Mouse (Mus musculus) hindbrain, embryonic 16.5 days (tissue): ENCODE results near the gene Slain2. TPM values are rescaled to one million over a fixed set of nuclear protein-coding genes. Genes with fewer than 3 reads are reported as not detected.
"Not testable (repeated sequence)": the region's sequence is repeated elsewhere in the genome, so short reads cannot be mapped to it uniquely, and the experiment has no call there.

Experiments used
- ATAC-seq: fragments of 200-750 bp; cut with Nextera tagmentation; 2 replicates; pipeline ENCODE4 v1.8.0; 2017; ENCODE audit warnings: moderate TSS enrichment, moderate library complexity
- H3K27ac ChIP-seq: fragments of 300-500 bp; sonication (generic); 2 replicates; pipeline ENCODE4 v1.5.1; 2014; ENCODE audit warnings: low read depth, mild to moderate bottlenecking, control low read depth, low read length, moderate library complexity
- H3K27me3 ChIP-seq: fragments of 300-500 bp; sonication (generic); replicated peaks from 2 replicates; pipeline ENCODE4 v1.6.1; 2014; ENCODE audit warnings: low read length; ENCODE audit not compliant: control insufficient read depth, insufficient read depth
- H3K36me3 ChIP-seq: fragments of 300-500 bp; sonication (generic); 2 replicates; pipeline ENCODE4 v1.6.1; 2014; ENCODE audit warnings: mild to moderate bottlenecking, low read length, moderate library complexity, mixed read lengths; ENCODE audit not compliant: control insufficient read depth, insufficient read depth
- H3K4me1 ChIP-seq: fragments of 300-500 bp; sonication (generic); 2 replicates; pipeline ENCODE4 v1.6.1; 2014; ENCODE audit warnings: low read depth, low read length; ENCODE audit not compliant: control insufficient read depth, insufficient read depth
- H3K4me2 ChIP-seq: fragments of 300-500 bp; sonication (generic); 2 replicates; pipeline ENCODE4 v1.6.1; 2014; ENCODE audit warnings: mild to moderate bottlenecking, low read length, control low read depth, moderate library complexity
- H3K4me3 ChIP-seq: fragments of 300-500 bp; sonication (generic); 2 replicates; pipeline ENCODE4 v1.5.1; 2014; ENCODE audit warnings: mild to moderate bottlenecking, low read length, control low read depth, moderate library complexity
- H3K9ac ChIP-seq: fragments of 300-500 bp; sonication (generic); 2 replicates; pipeline ENCODE4 v1.6.1; 2014; ENCODE audit warnings: low read depth, mild to moderate bottlenecking, control low read depth, low read length, moderate library complexity
- H3K9me3 ChIP-seq: fragments of 300-500 bp; sonication (generic); 2 replicates; pipeline ENCODE4 v1.6.1; 2014; ENCODE audit warnings: mild to moderate bottlenecking, low read length, moderate library complexity; ENCODE audit not compliant: control insufficient read depth
- WGBS: fragments of 180-500 bp; shearing (Covaris S2); extraction: QIAGEN DNeasy Blood & Tissue Kit; methylation state at CpG from one replicate; pipeline ENCODE4 v1.1.7; 2014; 5-methylcytosine and 5-hydroxymethylcytosine counted together
- polyA plus RNA-seq: library from polyadenylated mRNA; unstranded; fragments of >200 nt; fragmentation: Nextera tagmentation; extraction: Ambion mirVana; gene quantifications from 2 replicates; pipeline ENCODE4 v1.2.1, GENCODE M21; 2015

Gene Slain2
- polyA plus RNA-seq, 1 experiment from 2014 or later, result 12.6 TPM

GRCm38 (mm10) chr5:72933026-72933675, 19.0 kb downstream of the Slain2 start:
- Histone ChIP-seq H3K27me3 (no peaks in the 10 kb centered on the region), H3K9me3 (no peaks in the 10 kb centered on the region), H3K36me3 (peaks cover 5% of the 10 kb centered on the region), H3K4me2 (no peak overlapping the region), H3K27ac (no peak overlapping the region), H3K4me3 (no peak overlapping the region), H3K4me1 (no peaks in the 10 kb centered on the region), H3K9ac (no peak overlapping the region)
- WGBS, result 96% methylated on average over 17 of the region's 17 CpGs
- ATAC-seq, result no peak; the same call in 1 of the 2 replicates

DNA sequence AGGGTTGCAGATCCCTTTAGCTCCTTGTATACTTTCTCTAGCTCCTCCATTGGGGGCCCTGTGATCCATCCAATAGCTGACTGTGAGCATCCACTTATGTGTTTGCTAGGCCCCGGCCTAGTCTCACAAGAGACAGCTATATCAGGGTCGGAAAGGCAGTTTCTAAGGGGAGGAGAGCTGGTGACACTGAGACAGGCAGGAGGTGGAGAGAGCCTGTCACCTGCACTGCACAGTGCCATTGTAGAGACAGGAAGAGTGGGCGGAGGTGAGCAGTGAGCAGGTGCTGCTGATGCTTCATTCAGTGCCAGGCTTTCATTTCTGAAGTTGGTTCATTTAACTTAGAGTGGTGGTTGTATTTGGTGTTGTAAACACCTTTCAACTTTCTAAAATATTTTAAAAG, 24.3 kb downstream of the Slain2 start:
- not testable (repeated sequence) for H3K4me3 ChIP-seq, H3K9me3 ChIP-seq, H3K9ac ChIP-seq, ATAC-seq, H3K4me1 ChIP-seq, H3K4me2 ChIP-seq, H3K27me3 ChIP-seq, H3K36me3 ChIP-seq, H3K27ac ChIP-seq
- 97% methylated on average over 3 of the region's 3 CpGs for WGBS

DNA sequence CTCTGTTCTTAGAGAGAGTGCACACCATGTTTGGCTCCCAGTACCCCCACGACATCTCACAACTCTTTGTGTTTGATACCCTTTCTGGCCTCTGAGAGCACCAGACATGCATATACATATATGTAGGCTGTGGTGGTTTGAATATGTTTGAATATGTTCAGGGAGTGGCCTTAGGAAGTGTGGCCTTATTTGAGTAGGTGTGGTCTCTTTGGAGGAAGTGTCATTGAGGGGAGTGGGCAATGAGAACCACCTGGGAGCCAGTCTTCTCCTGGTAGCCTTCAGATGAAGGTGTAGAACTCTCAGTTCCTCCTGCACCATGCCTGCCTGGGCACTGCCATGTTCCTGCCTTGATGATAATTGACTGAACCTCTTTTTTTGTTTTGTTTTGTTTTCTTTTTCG, 25.2 kb downstream of the Slain2 start:
- H3K36me3 ChIP-seq, result no peaks in the 10 kb centered on the region
- H3K27ac ChIP-seq, result no peak overlapping the region
- no peaks in the 10 kb centered on the region for H3K27me3 ChIP-seq
- WGBS, result 96% methylated on average over 2 of the region's 2 CpGs
- ATAC-seq, result no peak
- no peaks in the 10 kb centered on the region for H3K4me1 ChIP-seq
- no peak overlapping the region for H3K4me3 ChIP-seq
- H3K9ac ChIP-seq, result no peak overlapping the region
- no peak overlapping the region for H3K4me2 ChIP-seq
- H3K9me3 ChIP-seq, result no peaks in the 10 kb centered on the region

GRCm38 (mm10) chr5:72940906-72941432, 26.9 kb downstream of the Slain2 start:
- Histone ChIP-seq H3K9me3 (no peaks in the 10 kb centered on the region), H3K4me2 (no peak overlapping the region), H3K9ac (no peak overlapping the region), H3K4me3 (no peak overlapping the region), H3K27ac (no peak overlapping the region), H3K4me1 (no peaks in the 10 kb centered on the region), H3K27me3 (no peaks in the 10 kb centered on the region), H3K36me3 (no peaks in the 10 kb centered on the region)
- 92% methylated on average over 5 of the region's 5 CpGs for WGBS
- no peak for ATAC-seq

- no peak for ATAC-seq
- H3K4me2 ChIP-seq, result no peak overlapping the region
- WGBS, result 85% methylated on average over 1 of the region's 1 CpGs
- no peaks in the 10 kb centered on the region for H3K4me1 ChIP-seq
- H3K36me3 ChIP-seq, result peaks cover 3% of the 10 kb centered on the region; the same call in 1 of the 2 replicates
- no peaks in the 10 kb centered on the region for H3K27me3 ChIP-seq
- no peak overlapping the region for H3K27ac ChIP-seq
- H3K9me3 ChIP-seq, result no peaks in the 10 kb centered on the region
- H3K9ac ChIP-seq, result no peak overlapping the region
- no peak overlapping the region for H3K4me3 ChIP-seq
Observed at GRCm38 (mm10) chr5:72948136-72948535, 34.0 kb downstream of the Slain2 start.

DNA sequence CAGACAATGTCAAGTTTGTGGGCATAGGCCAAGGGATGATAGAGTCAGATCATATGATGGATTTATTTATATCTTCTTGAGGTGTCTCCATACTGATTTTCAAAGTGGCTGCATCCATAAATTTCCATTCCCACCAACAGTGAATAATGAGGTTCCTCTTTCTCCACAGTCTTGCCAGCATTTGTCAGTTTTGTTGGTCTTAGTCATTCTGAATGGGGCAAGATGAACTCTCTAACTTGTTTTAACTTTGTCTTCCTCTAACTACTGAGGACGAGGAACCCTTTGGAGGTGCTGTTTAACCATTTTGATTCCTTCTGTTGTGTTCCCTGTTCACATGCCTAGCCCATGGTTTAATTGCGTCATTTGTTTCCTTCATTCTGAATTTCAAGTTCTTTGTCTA, 36.1 kb downstream of the Slain2 start:
- no peak overlapping the region for H3K4me2 ChIP-seq
- ATAC-seq, result no peak
- H3K4me1 ChIP-seq, result no peaks in the 10 kb centered on the region
- no peaks in the 10 kb centered on the region for H3K27me3 ChIP-seq
- WGBS, result 83% methylated on average over 2 of the region's 2 CpGs
- no peak overlapping the region for H3K4me3 ChIP-seq
- no peak overlapping the region for H3K9ac ChIP-seq
- H3K9me3 ChIP-seq, result no peaks in the 10 kb centered on the region
- H3K27ac ChIP-seq, result no peak overlapping the region
- peaks cover 3% of the 10 kb centered on the region; the same call in 1 of the 2 replicates for H3K36me3 ChIP-seq

- WGBS, result 83% methylated on average over 3 of the region's 3 CpGs
- Histone ChIP-seq H3K27ac (no peak overlapping the region), H3K36me3 (peaks cover 5% of the 10 kb centered on the region; the same call in 1 of the 2 replicates), H3K4me2 (no peak overlapping the region), H3K4me1 (no peaks in the 10 kb centered on the region), H3K9ac (no peak overlapping the region), H3K27me3 (no peaks in the 10 kb centered on the region), H3K9me3 (no peaks in the 10 kb centered on the region), H3K4me3 (no peak overlapping the region)
- no peak for ATAC-seq
Observed at GRCm38 (mm10) chr5:72953996-72954604, 40.0 kb downstream of the Slain2 start.

GRCm38 (mm10) chr5:72957281-72957680, 43.2 kb downstream of the Slain2 start:
- Histone ChIP-seq H3K27ac (no peak overlapping the region), H3K4me2 (no peak overlapping the region), H3K4me1 (no peaks in the 10 kb centered on the region), H3K36me3 (peaks cover 5% of the 10 kb centered on the region), H3K9ac (no peak overlapping the region), H3K4me3 (no peak overlapping the region), H3K9me3 (no peaks in the 10 kb centered on the region), H3K27me3 (no peaks in the 10 kb centered on the region)
- ATAC-seq, result no peak
- 83% methylated on average over 17 of the region's 17 CpGs for WGBS

GRCm38 (mm10) chr5:72960096-72960495, 46.0 kb downstream of the Slain2 start:
- no peaks in the 10 kb centered on the region for H3K27me3 ChIP-seq
- no peak overlapping the region for H3K4me3 ChIP-seq
- no peak for ATAC-seq
- H3K4me1 ChIP-seq, result no peaks in the 10 kb centered on the region
- peaks cover 5% of the 10 kb centered on the region for H3K36me3 ChIP-seq
- no peak overlapping the region for H3K4me2 ChIP-seq
- H3K9me3 ChIP-seq, result no peaks in the 10 kb centered on the region
- no peak overlapping the region for H3K27ac ChIP-seq
- 85% methylated on average over 6 of the region's 6 CpGs for WGBS
- no peak overlapping the region for H3K9ac ChIP-seq
